Mouse (Mus musculus): ENCODE data around the gene Rxfp2.

The Rxfp2 gene

GRCm38 (mm10) chr5:150044533-150044932 lies 26.1 kb downstream of the Rxfp2 start:
- no peak for DNase-seq (ENCODE audit: low read depth, low spot score)

GRCm38 (mm10) chr5:150046438-150046837 lies 28.0 kb downstream of the Rxfp2 start:
- no peak for DNase-seq (ENCODE audit: low read depth, low spot score)

GRCm38 (mm10) chr5:150049946-150050345 lies 31.5 kb downstream of the Rxfp2 start:
- DNase-seq (ENCODE audit: low read depth, low spot score): no peak

DNA sequence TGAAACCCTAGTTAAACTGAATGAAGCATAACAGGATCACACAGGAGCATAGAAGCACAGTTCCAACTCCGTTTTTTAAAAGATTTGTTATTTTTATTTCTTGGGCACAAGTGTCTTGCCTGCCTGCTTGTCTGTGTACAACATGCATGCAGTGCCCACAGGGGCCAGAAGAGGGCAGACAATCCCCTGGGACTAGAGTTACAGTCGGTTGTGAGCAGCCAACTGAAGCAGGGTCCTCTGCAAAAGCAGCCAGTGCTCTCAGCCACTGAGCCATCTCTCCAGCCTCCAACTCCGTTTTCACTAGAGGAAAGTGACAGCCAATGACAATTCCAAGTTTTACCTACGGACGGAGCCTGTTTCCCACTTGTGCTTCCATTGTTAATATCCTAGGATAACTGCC lies 33.4 kb downstream of the Rxfp2 start:
- DNase-seq (ENCODE audit: low read depth, low spot score): no peak

- no peak for DNase-seq (ENCODE audit: low read depth, low spot score)
These were observed 34.8 kb downstream of the Rxfp2 start for GRCm38 (mm10) chr5:150053294-150053693.

DNA sequence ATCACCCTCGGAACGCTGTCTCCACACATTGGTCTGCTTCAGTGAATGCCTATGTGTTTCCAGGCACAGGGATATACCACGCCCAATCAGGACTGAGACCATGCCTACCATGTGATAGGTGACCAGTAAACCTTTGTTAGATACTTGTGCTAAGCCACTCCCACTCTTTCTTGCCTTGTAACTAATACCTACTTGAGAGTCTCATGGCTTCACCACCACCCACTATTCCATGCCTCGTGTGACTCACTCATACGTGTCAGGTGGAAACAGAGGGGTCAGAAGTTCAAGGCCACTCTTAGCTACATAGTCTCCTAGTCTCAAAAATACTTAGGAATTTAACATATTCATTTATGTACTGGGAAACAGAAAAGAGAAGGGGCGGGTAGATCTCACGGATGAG lies 35.5 kb downstream of the Rxfp2 start:
- DNase-seq (ENCODE audit: low read depth, low spot score): no peak

DNA sequence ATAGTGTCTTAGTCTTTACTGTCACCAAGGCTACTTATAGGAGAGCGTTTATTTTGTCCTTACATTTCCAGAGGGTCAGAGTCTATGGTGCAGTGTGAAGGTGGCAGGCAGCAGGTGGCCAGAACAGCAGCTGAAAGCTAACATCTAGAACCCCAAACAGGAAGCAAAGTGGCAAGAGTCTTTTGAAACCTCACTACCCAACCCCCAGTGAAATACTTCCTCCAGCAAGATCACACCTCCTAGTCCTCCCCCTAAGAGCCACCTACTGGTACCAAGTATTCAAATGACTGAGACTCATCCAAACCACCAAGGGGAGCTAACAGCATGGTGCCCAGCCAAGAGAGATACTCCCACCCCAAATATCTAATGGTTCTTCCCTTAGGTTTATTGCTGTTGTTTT lies 36.8 kb downstream of the Rxfp2 start:
- DNase-seq (ENCODE audit: low read depth, low spot score): no peak

DNA sequence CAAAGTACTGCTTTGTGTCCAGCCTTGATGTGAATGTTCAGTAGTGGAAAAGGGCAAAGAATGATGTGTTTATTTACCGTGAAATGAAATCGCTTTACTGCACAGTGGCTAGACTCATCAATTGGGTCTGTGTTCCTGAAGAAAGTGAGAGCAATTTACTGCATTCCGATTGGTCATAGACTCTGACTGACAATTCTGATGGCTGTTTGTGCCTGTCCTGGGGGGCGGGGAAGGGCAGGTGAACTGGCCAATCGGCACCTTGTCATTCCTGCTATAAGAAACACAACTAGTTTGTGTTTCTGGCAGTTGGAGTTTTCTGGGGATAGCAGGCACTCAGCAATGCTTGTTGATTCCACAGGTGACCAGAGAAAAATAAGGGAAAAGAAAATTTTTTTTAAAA lies 37.6 kb downstream of the Rxfp2 start:
- DNase-seq (ENCODE audit: low read depth, low spot score): no peak

GRCm38 (mm10) chr5:150058845-150059244 lies 40.4 kb downstream of the Rxfp2 start:
- no peak for DNase-seq (ENCODE audit: low read depth, low spot score)

DNA sequence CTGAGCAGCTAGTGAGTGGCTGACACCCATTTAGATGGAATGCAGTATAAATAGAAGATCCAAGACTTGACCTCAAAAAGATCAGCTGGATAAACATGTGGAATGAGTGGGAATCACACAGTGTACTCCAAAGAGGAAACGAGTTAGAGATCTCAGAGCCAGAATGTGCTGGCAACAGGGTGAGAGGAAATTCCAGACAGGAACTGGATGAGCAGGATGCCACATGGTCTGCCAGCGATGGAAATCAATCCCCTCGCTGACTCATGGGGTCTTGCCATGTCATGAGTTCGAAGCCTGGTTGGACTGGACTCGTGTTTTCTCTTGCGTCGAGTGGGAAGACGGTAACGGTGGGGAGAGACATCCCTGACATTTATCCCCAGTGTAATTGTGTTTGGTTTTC lies 41.0 kb downstream of the Rxfp2 start:
- DNase-seq (ENCODE audit: low read depth, low spot score): no peak

- no peak for DNase-seq (ENCODE audit: low read depth, low spot score)
These were observed 42.6 kb downstream of the Rxfp2 start for GRCm38 (mm10) chr5:150061086-150061485.

- DNase-seq (ENCODE audit: low read depth, low spot score): no peak
These were observed 45.8 kb downstream of the Rxfp2 start for GRCm38 (mm10) chr5:150064286-150064685.

GRCm38 (mm10) chr5:150070086-150070485 lies 51.6 kb downstream of the Rxfp2 start:
- peak; percentile 28 for DNase-seq (ENCODE audit: low read depth, low spot score)

DNA sequence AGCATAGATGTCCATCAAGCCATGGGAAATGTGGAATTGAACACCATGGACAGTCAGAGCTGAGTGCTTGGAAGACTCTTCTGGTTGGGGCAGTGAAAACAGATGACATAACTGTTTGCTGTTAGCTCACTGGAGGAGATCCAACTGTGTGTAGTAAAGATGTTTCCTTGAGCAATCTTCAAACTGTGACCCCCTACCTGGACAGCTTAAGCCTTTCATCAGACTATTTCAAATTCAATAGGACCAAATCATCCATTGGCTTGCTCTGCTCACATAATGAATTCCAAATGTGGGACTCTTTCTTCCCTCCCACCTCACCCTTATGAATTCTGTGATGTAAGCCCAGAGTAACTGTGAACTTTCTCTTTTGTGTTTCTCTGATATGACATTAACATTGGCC lies 53.3 kb downstream of the Rxfp2 start:
- no peak for DNase-seq (ENCODE audit: low read depth, low spot score)

DNA sequence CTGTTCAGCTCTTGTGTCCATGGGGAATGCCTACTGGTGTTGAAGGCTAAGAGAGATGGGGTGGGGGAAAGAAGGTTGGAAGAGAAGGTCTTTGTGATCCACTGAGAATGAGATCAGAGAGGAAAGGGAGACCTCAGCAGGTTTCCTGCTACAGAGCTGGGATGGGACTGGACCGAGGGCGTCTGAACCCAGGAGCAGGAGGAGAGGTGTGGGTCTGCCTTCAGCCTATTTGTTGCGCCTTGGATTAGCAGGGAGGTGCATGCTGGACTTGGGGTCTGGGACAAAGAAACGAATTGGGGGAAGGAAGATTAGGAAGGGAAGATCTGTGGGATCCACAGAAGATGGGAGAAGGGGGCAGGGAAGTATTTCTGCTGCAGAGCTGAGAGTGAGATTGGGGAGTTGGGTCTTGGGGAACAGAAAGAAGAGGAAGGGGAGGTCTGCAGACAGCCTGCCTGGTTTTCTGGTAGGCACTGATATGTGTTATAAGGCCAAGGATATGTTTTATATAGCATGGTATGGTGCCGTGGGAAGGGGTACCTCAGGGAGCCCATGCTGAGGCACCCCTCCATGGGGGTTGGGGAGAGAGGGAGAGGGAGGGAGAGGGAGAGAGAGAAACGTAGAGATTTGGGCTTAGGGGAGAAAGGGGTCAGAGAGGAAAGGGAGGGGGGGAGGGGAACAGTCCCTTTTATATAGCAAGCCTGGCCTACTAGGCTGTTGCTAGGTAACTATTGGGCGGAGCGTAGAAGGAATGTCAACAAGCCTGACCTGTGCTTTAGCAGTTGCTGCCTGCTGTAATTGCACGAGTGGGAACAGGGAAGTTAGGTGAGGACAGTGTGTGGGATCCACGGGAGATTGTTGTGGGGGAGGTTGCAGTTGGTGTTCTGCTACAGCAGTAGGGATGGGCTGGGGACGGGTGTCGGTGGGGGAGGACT lies 61.7 kb downstream of the Rxfp2 start:
- no peak for DNase-seq (ENCODE audit: low read depth, low spot score)

GRCm38 (mm10) chr5:150082696-150083095 lies 64.2 kb downstream of the Rxfp2 start:
- DNase-seq (ENCODE audit: low read depth, low spot score): no peak

GRCm38 (mm10) chr5:150083190-150083589 lies 64.7 kb downstream of the Rxfp2 start:
- DNase-seq (ENCODE audit: low read depth, low spot score): no peak

DNA sequence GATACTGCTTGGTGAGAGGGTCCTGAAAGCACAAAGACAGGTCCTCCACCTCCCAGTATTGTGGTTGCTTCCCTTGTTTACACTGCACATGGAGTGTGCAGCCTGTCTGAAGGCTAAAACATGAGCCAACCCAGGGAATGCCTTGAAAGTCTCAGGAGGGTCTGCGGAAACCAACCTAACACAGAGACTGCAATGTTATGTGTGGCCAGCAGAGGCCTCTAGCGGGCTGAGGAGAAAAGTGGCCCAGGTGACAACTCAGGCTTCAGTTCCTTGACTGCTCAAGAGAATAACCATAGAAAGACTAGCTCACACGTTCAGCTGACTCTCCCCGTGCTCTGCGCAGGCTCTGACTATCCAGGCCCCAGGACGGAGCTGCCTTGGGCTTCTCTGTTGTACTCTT lies 79.1 kb downstream of the Rxfp2 start:
- DNase-seq (ENCODE audit: low read depth, low spot score): peak; percentile 36

DNA sequence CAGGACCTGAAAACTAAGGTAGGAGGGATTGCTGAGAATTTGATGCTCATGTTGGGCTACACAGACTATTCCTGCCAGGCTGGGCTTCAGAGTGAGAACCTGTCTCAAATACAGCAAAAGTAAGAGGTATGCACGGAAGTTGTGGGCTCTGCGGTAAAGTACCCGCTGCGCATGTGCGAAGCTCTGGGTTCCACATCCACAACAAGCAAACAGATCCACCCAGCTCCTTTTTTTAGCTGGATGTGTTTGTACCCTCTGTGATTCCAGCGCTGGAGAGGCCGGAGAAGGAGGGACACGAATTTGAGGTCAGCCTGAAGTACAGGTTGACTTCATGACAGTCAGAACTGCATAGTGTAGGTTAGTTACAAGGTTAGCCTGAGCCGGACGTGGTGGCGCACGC lies 80.3 kb downstream of the Rxfp2 start:
- no peak for DNase-seq (ENCODE audit: low read depth, low spot score)

- DNase-seq (ENCODE audit: low read depth, low spot score): no peak
These were observed 83.3 kb downstream of the Rxfp2 start for GRCm38 (mm10) chr5:150101789-150102188.

DNA sequence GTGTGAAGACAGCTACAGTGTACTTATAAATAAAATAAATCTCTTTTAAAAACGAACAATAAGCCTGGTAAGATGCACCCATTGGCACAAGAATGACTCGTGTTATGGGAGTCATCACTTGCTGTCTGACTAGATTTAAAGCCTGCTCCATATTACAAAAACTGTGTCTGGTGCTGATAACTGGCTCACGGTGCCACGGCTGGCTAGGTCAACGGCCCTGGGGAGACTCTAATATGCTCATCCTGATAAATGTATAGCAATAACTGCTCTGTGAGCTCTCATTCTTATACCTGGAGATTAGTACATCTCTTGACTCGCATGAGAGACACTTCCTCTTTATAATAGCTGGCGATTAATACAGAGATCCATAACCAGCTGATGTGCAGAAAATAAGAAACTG lies 87.9 kb downstream of the Rxfp2 start:
- DNase-seq (ENCODE audit: low read depth, low spot score): no peak

- no peak for DNase-seq (ENCODE audit: low read depth, low spot score)
These were observed 92.8 kb downstream of the Rxfp2 start for GRCm38 (mm10) chr5:150111236-150111635.

GRCm38 (mm10) chr5:150114007-150114406 lies 95.5 kb downstream of the Rxfp2 start:
- DNase-seq (ENCODE audit: low read depth, low spot score): no peak

DNA sequence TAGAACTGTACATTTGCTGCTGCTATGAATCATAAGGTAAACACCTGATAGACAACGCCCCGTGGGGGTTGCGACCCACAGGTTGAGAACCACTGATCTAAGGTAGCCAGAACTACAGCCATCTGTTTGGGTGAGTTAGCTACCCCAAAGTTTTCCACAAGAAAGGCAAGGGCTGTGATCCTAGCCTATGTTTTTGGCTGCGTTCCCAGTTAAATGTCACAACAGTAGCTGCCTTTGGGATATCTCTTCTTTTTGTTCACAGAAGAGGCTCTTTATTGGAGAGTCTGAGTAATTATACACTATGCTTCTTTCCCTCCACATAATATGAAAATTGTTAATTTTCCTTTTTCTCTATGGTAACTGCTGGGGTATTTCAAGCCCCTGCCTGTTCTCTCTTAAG lies 96.3 kb downstream of the Rxfp2 start:
- no peak for DNase-seq (ENCODE audit: low read depth, low spot score)
